Mouse (Mus musculus) frontal cortex, postnatal 25 days (tissue): ENCODE results near the gene Aurkc.
"Not testable (repeated sequence)": the region's sequence is repeated elsewhere in the genome, so short reads cannot be mapped to it uniquely, and the experiment has no call there.

Source experiments
- DNase-seq, 2 experiments: peaks; one replicate each; pipeline ENCODE4 v3.0.0; 2022; ENCODE audit warnings: low spot score in 2 of 2

Aurkc gene

GRCm38 (mm10) chr7:6995251-6995650, at the start of gene Aurkc:
Gene Aurkc, plus strand, starts transcription at chr7:6995300.
- not testable (repeated sequence) for DNase-seq

GRCm38 (mm10) chr7:6948061-6948460, 47.0 kb upstream of the Aurkc start:
- not testable (repeated sequence) for DNase-seq

GRCm38 (mm10) chr7:6956576-6956975, 38.5 kb upstream of the Aurkc start:
- DNase-seq = no peak

- no peak for DNase-seq
Observed at GRCm38 (mm10) chr7:6958574-6958973, 36.5 kb upstream of the Aurkc start.

- DNase-seq = no peak
Observed at GRCm38 (mm10) chr7:6973566-6973965, 21.5 kb upstream of the Aurkc start.

- DNase-seq = no peak
Observed at GRCm38 (mm10) chr7:6976890-6977289, 18.2 kb upstream of the Aurkc start.

GRCm38 (mm10) chr7:6998914-6999313, 3.8 kb downstream of the Aurkc start:
- not testable (repeated sequence) for DNase-seq

GRCm38 (mm10) chr7:7005441-7005840, 10.3 kb downstream of the Aurkc start:
- DNase-seq = not testable (repeated sequence)

GRCm38 (mm10) chr7:7027445-7027844, 32.3 kb downstream of the Aurkc start:
- no peak for DNase-seq

GRCm38 (mm10) chr7:7049659-7050320, 54.7 kb downstream of the Aurkc start:
- not testable (repeated sequence) for DNase-seq
